Mouse (Mus musculus) embryonic facial prominence, embryonic 15.5 days (tissue): ENCODE results near the gene Cryba4. TPM values are rescaled to one million over a fixed set of nuclear protein-coding genes. Genes with fewer than 3 reads are reported as not detected.

Experiments used
- ATAC-seq: fragments of 200-750 bp; cut with Nextera tagmentation; 2 replicates; pipeline ENCODE4 v1.8.0; 2017; ENCODE audit warnings: low read depth, moderate TSS enrichment; ENCODE audit not compliant: insufficient number of reproducible peaks, low FRiP score, low TSS enrichment
- H3K27ac ChIP-seq: fragments of 300-500 bp; sonication (generic); replicated peaks from 2 replicates; pipeline ENCODE4 v1.5.1; 2015; ENCODE audit warnings: mild to moderate bottlenecking, inconsistent platforms
- H3K27me3 ChIP-seq: fragments of 300-500 bp; sonication (generic); 2 replicates; pipeline ENCODE4 v1.6.1; 2015; ENCODE audit warnings: inconsistent platforms
- H3K36me3 ChIP-seq: fragments of 300-500 bp; sonication (generic); 2 replicates; pipeline ENCODE4 v1.6.1; 2015; ENCODE audit warnings: mild to moderate bottlenecking, inconsistent platforms
- H3K4me1 ChIP-seq: fragments of 300-500 bp; sonication (generic); 2 replicates; pipeline ENCODE4 v1.6.1; 2015; ENCODE audit warnings: inconsistent platforms
- H3K4me2 ChIP-seq: fragments of 300-500 bp; sonication (generic); replicated peaks from 2 replicates; pipeline ENCODE4 v1.6.1; 2015; ENCODE audit warnings: mild to moderate bottlenecking, inconsistent platforms
- H3K4me3 ChIP-seq: fragments of 300-500 bp; sonication (generic); replicated peaks from 2 replicates; pipeline ENCODE4 v1.5.1; 2015; ENCODE audit warnings: mild to moderate bottlenecking, inconsistent platforms
- H3K9ac ChIP-seq: fragments of 300-500 bp; sonication (generic); 2 replicates; pipeline ENCODE4 v1.6.1; 2015; ENCODE audit warnings: inconsistent platforms
- H3K9me3 ChIP-seq: fragments of 300-500 bp; sonication (generic); replicated peaks from 2 replicates; pipeline ENCODE4 v1.6.1; 2016; ENCODE audit warnings: inconsistent platforms
- WGBS: fragments of 180-500 bp; shearing (Covaris S2); methylation state at CpG from one replicate; pipeline ENCODE4 v1.1.7; 2015; 5-methylcytosine and 5-hydroxymethylcytosine counted together
- polyA plus RNA-seq: library from polyadenylated mRNA; unstranded; fragments of >200 nt; fragmentation: Nextera tagmentation; extraction: Ambion mirVana; gene quantifications from 2 replicates; pipeline ENCODE4 v1.2.1, GENCODE M21; 2015

The Cryba4 gene
- polyA plus RNA-seq, 1 experiment from 2014 or later: 3.4 TPM

DNA sequence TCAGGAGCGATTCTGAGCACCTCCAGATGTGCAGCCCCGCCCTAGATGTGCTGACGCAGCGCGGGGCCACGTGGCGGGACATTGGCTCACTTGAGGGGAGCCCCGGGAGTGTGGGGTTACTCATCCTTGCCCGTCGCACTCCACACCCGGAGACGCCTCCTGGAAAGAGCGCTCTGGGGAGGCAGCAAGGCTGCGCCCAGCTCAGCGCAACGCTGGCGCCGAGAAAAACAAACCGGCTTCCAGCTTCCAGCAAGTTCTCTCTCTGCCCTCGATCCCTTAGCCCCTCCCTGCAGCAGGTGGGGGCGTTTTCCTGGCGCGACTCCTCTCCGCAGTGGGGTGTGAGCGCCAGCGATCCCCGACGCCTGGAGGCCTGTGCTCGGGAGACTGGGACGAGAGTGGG lies 25.0 kb downstream of the Cryba4 start:
- Histone ChIP-seq H3K36me3 (no peaks in the 10 kb centered on the region), H3K27ac (no peak overlapping the region), H3K9me3 (no peaks in the 10 kb centered on the region), H3K4me3 (peak overlapping the region; percentile 41), H3K4me1 (peaks cover 21% of the 10 kb centered on the region), H3K27me3 (peaks cover 68% of the 10 kb centered on the region), H3K9ac (0 out of 2 replicates have a peak overlapping the region, but pooled peaks have one; percentile 12), H3K4me2 (peak overlapping the region; percentile 79)
- ATAC-seq: 0 out of 2 replicates have a peak, but pooled peaks have one; percentile 43
- WGBS: under 1% methylated on average over 30 of the region's 30 CpGs

DNA sequence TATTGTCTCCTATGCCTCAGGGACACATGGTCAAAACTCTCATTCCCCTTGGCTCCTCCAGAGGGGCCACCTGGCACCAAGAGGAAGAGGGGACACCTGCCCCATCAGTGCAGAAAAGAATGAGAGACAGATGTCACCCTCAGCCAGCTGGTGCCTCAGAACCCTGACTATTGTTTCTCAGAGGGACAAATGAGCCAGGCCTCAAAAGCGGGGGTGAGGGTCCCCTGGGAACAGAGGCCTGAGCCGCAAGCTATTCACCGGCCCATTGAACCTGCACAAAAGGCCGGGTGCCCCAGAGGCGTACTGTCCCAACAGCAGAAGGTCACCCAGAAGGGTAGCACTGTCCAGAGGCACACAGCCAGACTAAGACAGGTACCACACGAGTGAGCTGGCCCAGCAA lies 26.7 kb downstream of the Cryba4 start:
- WGBS: 61% methylated on average over 6 of the region's 6 CpGs
- Histone ChIP-seq H3K9ac (no peak overlapping the region), H3K4me1 (peaks cover 21% of the 10 kb centered on the region), H3K27me3 (peaks cover 56% of the 10 kb centered on the region), H3K9me3 (no peaks in the 10 kb centered on the region), H3K36me3 (no peaks in the 10 kb centered on the region), H3K27ac (no peak overlapping the region), H3K4me2 (no peak overlapping the region), H3K4me3 (no peak overlapping the region)
- no peak for ATAC-seq

DNA sequence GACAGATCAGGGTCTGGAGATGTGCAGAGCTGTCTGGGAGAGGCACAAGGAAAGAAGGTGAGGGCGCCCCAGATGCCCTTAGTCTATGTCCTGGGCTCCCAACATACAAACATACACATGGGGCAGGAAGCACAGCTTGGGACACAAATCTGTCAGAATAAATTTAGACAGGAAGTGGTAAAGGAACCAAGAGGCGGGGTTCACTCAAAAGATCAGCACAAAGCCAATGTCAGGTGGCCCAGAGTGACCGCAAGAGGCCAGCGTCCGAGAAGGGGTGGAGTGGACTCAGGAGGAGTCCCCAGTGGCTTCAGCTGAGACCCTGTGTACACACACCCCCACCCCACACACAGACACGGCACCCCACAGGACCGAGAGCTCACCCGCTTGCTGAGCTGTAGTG lies 32.1 kb downstream of the Cryba4 start:
- Histone ChIP-seq H3K4me1 (peaks cover 10% of the 10 kb centered on the region), H3K36me3 (no peaks in the 10 kb centered on the region), H3K9me3 (no peaks in the 10 kb centered on the region), H3K9ac (no peak overlapping the region), H3K27me3 (0 out of 2 replicates have a peak, but pooled peaks cover 10% of the 10 kb centered on the region), H3K4me3 (no peak overlapping the region), H3K27ac (no peak overlapping the region), H3K4me2 (no peak overlapping the region)
- WGBS: 90% methylated on average over 8 of the region's 8 CpGs
- ATAC-seq: no peak

DNA sequence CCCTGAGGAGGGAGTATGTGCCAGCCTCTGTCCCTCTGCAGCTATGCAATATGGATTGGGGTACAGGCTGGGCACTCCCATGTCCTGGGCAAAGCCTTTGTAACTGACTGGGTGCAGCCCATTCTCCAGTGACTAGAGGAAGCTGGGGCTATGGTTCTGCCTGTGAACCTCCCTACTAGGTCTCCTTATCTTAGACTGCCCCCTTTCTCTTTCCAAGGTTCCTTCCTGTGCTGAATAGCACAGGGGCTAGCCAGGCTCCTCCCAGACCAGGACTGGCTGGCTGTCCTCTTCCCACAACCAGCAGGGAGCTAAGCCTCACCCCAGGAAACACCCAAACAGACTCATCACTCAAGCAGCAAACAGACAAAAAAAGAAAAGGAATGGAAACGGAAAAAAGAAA lies 32.9 kb downstream of the Cryba4 start:
- no peak overlapping the region for H3K9ac ChIP-seq
- H3K4me3 ChIP-seq: no peak overlapping the region
- no peak overlapping the region for H3K27ac ChIP-seq
- no peaks in the 10 kb centered on the region for H3K36me3 ChIP-seq
- peaks cover 13% of the 10 kb centered on the region for H3K4me1 ChIP-seq
- H3K9me3 ChIP-seq: no peaks in the 10 kb centered on the region
- ATAC-seq: no peak
- no peak overlapping the region for H3K4me2 ChIP-seq
- WGBS: 17% methylated on average over 1 of the region's 1 CpGs
- 0 out of 2 replicates have a peak, but pooled peaks cover 4% of the 10 kb centered on the region for H3K27me3 ChIP-seq

DNA sequence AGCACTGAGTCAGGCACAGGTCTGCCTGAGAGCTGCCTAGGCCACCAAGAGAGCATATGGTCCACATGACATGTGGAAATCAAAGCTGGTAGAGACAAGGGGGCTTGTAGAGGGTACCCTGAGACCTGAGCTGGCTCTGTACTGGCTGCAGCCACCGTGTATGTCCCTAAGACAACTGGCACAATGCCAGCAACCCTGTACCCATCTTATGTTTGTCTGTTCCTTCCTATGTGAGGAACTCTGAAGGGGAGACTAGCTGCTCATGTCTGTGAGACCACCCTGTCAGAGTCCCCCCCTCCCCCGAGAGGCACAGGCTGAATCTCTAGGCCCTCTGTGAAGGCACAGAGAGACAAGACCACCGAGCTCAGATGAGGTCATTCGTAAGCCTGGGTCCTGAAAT lies 33.6 kb downstream of the Cryba4 start:
- Histone ChIP-seq H3K27me3 (0 out of 2 replicates have a peak, but pooled peaks cover 4% of the 10 kb centered on the region), H3K4me2 (no peak overlapping the region), H3K4me3 (no peak overlapping the region), H3K27ac (no peak overlapping the region), H3K9ac (no peak overlapping the region), H3K36me3 (no peaks in the 10 kb centered on the region), H3K4me1 (peaks cover 20% of the 10 kb centered on the region), H3K9me3 (no peaks in the 10 kb centered on the region)
- WGBS: 67% methylated on average over 4 of the region's 4 CpGs
- no peak for ATAC-seq

DNA sequence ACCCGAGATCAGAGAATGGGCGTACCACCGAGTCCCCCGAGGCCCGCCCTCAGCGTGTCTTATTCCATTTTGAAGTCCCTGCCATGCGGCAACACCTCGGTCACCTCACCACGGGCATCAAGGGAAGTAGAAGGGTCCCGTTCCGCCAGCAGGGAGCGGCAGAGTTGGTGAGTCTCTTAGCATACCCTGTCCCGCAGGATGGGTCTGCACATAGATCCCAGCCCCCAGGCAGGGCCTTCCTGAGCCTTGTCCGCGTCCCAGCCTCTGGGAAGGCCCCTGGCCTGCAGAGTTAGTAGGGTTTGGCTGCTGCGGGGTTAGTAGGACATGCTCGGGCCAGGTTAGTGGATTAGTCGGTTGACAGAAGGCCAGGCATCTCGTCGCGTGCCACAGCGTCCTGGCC lies 35.3 kb downstream of the Cryba4 start:
- Histone ChIP-seq H3K4me1 (peaks cover 25% of the 10 kb centered on the region), H3K9ac (no peak overlapping the region), H3K4me2 (no peak overlapping the region), H3K4me3 (no peak overlapping the region), H3K27me3 (0 out of 2 replicates have a peak, but pooled peaks cover 4% of the 10 kb centered on the region), H3K9me3 (no peaks in the 10 kb centered on the region), H3K27ac (no peak overlapping the region), H3K36me3 (no peaks in the 10 kb centered on the region)
- WGBS: 49% methylated on average over 22 of the region's 22 CpGs
- ATAC-seq: no peak

DNA sequence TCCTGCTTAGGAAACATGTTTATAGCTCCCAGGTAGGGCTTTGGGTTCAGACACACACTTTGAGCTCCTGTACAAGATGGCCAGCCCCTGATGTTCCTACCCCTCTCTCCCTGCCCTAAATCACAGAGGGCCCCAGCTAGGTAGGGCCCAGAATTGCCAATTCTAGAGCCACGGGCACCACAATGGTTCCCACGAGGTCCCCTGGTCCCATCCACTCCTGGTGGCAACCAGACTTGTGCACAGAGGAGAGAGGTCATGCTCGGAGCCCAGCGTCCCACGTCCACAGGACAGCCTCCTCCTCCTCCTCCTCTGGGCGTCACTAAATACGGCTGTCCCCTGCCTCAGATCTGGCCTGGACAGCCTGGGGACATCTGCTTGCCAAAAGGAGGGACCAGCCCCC lies 36.0 kb downstream of the Cryba4 start:
- WGBS: 56% methylated on average over 7 of the region's 7 CpGs
- Histone ChIP-seq H3K4me3 (no peak overlapping the region), H3K4me2 (no peak overlapping the region), H3K27me3 (0 out of 2 replicates have a peak, but pooled peaks cover 4% of the 10 kb centered on the region), H3K9ac (no peak overlapping the region), H3K4me1 (peaks cover 25% of the 10 kb centered on the region), H3K9me3 (no peaks in the 10 kb centered on the region), H3K27ac (no peak overlapping the region), H3K36me3 (no peaks in the 10 kb centered on the region)
- ATAC-seq: no peak

DNA sequence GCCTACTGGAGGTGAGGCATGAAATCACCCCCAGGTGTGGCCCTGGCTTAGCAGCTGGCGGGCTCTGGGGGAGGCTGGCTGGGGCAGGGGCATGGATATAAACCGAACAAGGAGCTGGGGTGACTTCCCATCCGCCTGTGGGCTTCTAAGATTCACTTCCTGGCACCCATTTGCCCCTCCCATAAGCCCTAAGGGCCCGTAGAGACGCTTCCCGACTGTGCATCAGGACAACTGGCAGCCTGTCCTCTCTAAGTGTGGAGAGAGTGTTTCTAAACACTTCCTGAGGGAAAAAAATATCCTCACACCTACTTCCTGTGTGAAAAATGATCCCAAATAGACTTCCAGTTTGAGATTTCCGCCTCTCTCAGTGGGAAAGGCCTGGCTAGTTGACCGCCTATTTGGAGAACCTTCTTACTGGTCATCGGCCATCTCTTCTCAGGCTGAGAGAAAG lies 36.5 kb downstream of the Cryba4 start:
- Histone ChIP-seq H3K27ac (0 out of 2 replicates have a peak overlapping the region, but pooled peaks have one; percentile 1), H3K4me3 (no peak overlapping the region), H3K27me3 (0 out of 2 replicates have a peak, but pooled peaks cover 4% of the 10 kb centered on the region), H3K36me3 (no peaks in the 10 kb centered on the region), H3K9ac (no peak overlapping the region), H3K4me1 (peaks cover 25% of the 10 kb centered on the region), H3K9me3 (no peaks in the 10 kb centered on the region), H3K4me2 (peak overlapping the region; percentile 19; the same call in 1 of the 2 replicates)
- no peak for ATAC-seq
- WGBS: 35% methylated on average over 9 of the region's 9 CpGs

DNA sequence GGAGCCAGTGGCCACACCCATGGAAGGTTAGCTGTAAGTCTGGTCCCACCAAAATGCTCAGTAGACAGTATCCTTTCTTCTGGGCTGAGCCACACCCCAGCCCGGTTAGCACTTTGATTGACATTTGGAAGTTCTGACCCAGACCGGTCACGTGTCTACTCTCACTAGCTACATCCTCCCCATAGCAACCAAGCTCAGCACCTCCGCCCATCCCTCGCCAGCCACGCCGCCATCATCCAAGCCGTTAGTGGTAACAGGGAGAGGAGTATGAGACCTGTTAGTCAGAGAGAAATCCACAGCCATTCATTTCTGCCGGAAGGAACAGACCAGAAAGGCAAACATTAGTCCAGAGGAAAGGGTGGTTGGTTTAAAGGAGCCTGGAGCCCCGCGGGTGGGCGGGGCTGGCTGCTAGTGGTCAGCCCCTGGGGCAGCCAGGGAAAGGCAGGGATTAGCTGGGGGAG lies 37.0 kb downstream of the Cryba4 start:
- no peak for ATAC-seq
- no peaks in the 10 kb centered on the region for H3K36me3 ChIP-seq
- 15% methylated on average over 12 of the region's 12 CpGs for WGBS
- peaks cover 25% of the 10 kb centered on the region for H3K4me1 ChIP-seq
- no peak overlapping the region for H3K9ac ChIP-seq
- 0 out of 2 replicates have a peak, but pooled peaks cover 4% of the 10 kb centered on the region for H3K27me3 ChIP-seq
- H3K9me3 ChIP-seq: no peaks in the 10 kb centered on the region
- peak overlapping the region; percentile 19; the same call in 1 of the 2 replicates for H3K4me2 ChIP-seq
- H3K4me3 ChIP-seq: no peak overlapping the region
- H3K27ac ChIP-seq: 0 out of 2 replicates have a peak overlapping the region, but pooled peaks have one; percentile 1

DNA sequence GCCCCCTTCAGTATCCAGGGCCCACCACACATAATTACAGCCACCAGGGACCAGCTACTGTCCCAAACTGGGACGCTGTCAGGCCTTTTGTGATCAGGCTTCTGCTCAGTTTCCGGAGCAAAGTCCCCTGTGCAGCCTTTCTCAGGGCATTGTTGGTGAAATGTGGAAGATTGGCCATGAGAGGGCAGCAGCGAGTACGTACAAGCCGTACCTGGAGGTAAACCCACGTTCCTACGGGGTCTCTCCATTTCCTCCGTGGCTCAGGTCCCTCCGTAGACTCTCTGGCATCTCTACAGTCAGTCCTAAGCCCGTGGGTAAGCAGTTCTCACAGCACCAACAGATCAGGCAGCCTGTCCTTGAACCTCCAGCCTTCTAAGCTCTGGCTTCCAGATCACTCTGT lies 37.9 kb downstream of the Cryba4 start:
- no peak overlapping the region for H3K9ac ChIP-seq

DNA sequence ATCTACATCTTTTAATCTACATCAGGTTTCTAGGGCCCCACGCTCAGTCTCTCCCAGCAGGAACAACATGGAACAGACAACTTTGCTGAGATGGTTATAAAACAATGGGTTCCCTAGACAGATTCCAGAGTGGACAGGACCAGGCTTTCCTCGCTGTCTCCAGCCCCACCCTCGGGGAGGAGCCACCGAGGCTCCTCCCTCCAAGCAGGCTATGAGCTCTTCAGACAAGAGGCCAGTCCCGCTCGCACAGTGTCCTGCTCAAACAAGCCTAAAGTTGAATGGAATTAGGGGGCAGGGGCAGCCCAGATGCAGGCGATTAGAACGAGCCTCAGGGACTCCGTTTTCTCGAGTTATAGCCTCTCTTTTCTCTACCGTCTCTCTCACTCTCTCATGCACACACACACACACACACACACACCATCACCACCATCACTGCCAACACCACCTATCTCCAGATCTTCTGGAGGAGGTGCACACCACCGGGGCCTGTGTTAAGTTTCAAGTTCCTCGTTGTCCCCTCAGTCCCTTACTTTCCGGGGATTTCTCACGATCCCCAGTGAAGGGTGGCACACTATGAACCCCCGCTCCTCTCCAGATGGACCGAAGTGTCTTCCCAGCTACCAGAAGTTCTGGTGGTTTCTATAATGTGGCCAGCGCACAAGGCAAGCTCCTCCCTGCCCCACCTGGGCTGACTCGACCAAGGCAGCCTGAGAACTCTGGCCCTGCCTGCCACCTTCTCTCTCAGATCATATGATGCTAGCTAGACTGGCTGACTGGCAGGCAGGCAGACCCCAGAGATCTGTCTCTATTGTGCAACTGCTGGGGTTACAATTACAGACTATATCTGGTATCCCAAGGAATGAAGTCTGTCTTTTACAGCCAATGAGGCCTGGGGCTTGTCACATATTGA lies 38.7 kb downstream of the Cryba4 start:
- Histone ChIP-seq H3K9ac (no peak overlapping the region), H3K27me3 (0 out of 2 replicates have a peak, but pooled peaks cover 4% of the 10 kb centered on the region), H3K36me3 (no peaks in the 10 kb centered on the region), H3K4me1 (peaks cover 26% of the 10 kb centered on the region), H3K27ac (no peak overlapping the region), H3K4me2 (no peak overlapping the region), H3K4me3 (no peak overlapping the region), H3K9me3 (no peaks in the 10 kb centered on the region)
- WGBS: 28% methylated on average over 19 of the region's 19 CpGs
- no peak for ATAC-seq

More for the DNA sequence above, 37.9 kb downstream of the Cryba4 start:
- Histone ChIP-seq H3K4me2 (peak overlapping the region; percentile 27; the same call in 1 of the 2 replicates), H3K36me3 (no peaks in the 10 kb centered on the region), H3K4me1 (peaks cover 25% of the 10 kb centered on the region), H3K27me3 (0 out of 2 replicates have a peak, but pooled peaks cover 4% of the 10 kb centered on the region), H3K27ac (no peak overlapping the region), H3K4me3 (no peak overlapping the region), H3K9me3 (no peaks in the 10 kb centered on the region)
- WGBS: 4% methylated on average over 10 of the region's 10 CpGs
- ATAC-seq: no peak
